Mouse (Mus musculus): ENCODE results near the gene Rps6kl1.
A peak's percentile ranks its signal among the peaks of the same experiment; 100 is the strongest.
"Not testable (repeated sequence)": the region's sequence is repeated elsewhere in the genome, so short reads cannot be mapped to it uniquely, and the experiment has no call there.

Rps6kl1 gene

DNA sequence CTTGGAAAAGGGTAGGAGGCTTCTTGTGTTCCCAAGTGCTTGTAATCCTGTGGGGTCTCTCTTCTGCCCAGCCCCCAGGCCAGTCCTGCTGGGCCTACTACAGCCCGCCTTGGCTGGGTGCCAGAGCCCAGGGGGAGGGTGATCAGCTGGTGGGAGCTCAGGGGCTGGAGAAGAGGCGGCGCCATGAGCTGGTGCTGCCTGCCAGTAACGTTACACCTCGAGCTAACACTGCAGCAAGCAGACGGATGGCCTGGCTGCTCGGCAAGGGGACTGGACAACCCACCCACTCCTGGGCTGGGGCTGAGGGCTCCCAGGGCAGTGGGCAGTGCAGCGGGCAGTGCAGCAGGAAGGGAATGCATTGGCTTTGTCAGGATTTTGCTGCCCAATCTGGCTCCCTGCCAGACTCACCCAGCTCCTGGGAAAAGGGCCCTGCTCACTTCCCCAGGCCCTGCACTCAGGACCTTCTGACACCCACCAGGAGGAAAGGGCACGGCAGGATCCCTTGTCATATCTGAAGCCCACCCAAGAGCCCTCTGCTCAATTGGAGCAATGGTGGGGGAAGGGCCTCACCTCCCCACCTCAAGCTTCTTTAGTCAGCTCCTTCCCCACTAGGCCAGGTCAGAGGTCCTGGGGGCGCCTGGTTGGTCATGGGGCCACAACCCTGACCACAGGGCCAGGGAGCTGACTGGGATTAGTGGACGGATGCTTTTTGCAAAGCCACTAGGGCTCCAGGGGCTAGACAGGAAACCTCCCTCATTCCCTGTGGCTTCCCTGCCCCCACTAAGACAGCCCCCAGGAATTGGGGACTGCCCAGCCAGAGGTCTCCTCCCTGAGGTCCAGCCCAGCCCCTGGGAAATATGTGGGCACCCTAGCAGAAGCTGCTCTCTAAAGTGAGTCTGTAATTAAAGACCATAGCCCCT, 25.1 kb upstream of the Rps6kl1 start:
- DNase-seq (ENCODE audit: low read depth, low spot score) = no peak

DNA sequence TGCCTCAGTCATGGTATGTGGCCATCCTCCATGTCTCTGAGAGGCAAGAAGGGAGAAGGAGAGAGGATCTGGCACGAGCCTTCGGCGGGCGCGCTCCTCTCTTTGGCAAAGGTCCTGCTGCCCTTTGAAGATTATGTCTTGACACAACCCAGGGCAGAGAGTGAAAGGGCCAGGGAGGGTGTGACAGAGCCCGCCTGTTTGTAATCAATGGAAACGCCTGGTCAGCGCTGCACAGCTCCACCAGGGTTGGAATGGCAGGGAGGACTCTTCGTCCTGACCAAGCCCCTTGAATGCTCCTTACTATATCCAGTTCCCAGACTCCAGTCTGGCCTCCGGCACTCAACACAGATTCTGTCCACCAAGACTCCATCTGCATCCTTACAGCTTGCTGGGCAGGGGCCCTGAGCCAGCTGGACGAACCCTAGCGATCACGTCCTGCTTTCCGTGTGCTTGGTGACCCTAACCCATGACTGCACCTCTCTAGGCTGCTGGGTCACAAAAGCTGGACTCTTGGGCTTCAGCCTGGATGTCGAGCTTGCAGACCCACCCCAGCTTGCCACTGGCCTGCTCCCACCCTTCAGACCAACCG, 24.1 kb upstream of the Rps6kl1 start:
- no peak for DNase-seq (ENCODE audit: low read depth, low spot score)

DNA sequence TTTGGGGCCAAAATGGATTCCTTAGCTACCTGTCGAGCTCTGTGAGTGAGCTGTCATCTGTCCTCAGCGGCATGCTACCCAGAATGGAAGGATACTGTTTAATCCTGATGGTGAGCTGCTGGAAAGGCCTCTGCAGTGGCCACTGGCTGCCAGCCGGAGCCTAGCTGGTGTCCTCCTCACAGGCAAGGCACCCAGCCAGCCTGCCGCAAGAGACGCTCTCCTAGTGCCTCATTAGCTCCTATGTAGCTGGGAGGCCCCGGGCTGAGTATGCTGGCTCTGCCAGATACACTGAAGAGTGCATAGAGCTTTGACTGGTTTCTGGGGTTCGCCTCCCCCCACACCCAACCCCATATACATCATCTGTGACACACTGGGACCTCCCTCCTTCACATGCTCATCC, 23.0 kb upstream of the Rps6kl1 start:
- no peak for DNase-seq (ENCODE audit: low read depth, low spot score)

DNA sequence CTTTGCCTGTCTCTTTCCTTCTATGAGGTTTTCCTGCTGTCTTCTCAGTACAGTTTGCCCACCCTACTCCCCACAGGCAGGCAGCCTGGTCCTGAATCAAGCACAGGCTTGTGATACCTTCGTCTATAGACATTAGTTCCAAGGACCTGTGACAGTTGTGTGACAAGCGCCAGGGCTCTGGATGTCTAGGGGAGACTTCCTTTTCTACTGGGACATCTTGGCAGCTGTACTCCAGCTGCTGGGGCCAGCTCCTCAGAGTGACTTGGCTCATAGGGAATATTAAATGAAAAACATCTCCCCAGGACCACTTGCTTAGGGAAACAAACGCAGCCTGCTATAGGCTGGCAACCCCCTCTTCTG, 19.9 kb upstream of the Rps6kl1 start:
- no peak for DNase-seq (ENCODE audit: low read depth, low spot score)

DNA sequence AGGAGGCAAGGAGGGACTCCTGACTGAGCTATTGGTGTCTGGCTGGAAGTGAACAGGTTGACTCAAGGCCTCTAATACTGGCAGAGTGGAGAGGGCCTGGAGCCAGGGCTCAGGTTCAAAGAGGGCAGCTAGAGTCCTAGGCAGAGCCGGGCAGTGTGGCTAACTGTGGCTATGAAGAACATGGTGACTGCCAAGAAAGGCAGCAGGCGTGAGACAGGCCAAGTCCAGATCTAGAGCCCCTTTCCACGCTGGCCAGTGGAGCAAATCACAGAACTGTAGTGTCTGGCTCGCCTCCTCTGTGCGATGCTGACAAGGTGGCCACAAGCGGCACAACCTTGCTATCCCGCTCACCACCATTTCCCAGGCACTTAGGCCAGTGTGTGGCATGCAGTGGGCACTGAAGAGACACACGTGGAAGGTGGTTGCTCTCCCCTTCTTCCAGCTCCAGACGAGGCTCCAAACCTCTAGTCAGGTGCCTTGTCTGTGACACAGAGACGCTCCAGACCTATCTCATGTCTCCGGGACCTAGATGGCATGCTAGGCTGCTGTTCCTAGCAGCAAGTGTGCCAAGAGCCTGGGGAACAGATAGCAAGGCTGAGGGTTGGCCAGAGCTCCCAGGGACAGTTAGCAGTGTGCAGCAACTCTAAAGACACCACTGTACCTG, 19.4 kb upstream of the Rps6kl1 start:
- no peak for DNase-seq (ENCODE audit: low read depth, low spot score)

DNA sequence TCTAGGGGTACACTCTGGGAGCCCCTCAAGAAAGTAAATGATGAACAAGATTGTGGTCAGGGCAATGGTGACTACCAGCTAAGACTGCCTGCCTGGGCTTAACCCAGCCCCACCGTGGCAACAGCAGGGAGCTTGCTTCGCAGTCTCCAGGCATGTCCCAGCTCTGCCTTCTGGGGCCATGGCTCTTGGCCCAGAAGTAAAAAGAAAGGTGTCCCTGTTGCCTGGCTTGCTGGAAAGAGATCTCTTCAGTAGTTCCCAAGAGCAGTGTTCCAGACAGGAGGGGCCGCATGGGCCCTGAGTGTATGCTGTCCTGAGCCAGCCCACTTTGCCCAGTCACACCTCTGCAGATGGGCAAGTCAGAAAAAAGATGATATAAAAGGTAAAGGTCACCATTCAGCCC, 18.8 kb upstream of the Rps6kl1 start:
- no peak for DNase-seq (ENCODE audit: low read depth, low spot score)

DNA sequence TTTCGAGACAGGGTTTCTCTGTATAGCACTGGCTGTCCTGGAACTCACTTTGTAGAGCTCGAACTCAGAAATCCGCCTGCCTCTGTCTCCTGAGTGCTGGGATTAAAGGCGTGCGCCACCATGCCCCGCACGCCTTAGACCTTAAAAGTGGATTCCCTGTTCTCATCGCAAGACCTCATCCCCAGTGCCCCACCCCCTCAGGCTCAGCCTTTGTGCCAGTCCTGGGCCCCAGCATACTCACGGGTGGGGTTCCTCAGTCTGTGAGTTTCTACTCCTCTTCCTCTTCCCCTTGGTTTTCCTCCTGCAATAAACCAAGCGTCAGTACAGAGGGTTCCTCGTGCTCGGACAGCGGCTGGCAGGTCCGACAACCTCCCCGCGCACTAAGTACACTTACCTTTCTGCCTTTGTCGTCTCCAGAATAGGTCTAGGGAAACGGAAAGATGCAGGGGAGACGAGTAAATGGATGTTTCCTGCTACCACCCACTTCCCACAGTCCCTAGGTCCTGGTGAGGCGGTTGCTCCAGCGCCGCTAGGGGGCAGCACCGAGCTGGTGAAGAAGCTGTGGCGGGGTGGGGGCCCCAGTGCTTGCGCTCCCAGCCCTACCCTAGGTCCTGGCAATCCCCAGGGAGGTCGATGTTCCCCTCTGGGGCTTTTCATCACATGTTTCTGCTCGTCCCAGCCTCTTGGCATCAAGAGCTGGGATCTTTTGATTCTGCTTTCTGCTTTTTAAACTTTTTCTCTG, 18.2 kb upstream of the Rps6kl1 start:
- peak; percentile 59 for DNase-seq (ENCODE audit: low read depth, low spot score)

DNA sequence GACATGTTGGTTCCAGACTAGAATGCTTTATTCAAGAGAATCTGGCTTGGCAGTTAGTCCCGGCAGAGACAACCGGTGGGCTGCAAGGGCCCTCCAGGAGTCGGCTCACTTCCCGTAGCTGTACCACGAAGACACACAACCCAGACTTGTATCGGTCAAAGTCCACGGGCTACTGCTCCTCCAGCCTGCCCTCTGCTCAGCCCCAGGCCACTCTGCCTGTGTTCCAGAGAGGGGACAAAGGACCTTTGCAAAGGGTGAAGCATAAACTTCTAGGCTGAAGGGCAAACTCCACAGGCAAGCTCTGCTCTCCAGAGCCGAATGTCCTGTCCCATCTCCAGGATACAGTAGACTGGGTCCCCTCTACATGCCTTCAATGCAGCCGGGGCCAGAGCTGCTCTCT, 15.6 kb upstream of the Rps6kl1 start:
- no peak for DNase-seq (ENCODE audit: low read depth, low spot score)

DNA sequence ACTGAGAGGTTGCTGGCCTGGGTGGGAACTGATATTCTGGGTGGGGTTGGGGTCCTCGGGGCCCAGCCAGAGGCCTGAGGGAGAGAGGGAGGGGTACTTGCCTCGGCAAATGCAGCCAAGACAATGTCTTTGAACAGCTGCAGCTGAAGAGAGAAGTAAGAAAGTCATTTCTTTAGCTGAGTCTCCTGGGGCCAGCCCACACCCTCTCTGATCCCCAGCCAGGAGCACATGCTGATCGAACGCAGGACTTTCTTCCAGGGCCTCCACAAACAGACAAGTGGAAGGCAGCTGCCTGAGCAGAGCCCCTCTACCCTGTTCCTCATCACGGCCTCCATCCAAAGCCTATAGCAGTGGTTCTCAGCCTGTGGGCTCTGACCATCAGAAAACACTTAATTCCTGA, 13.9 kb upstream of the Rps6kl1 start:
- DNase-seq (ENCODE audit: low read depth, low spot score) = no peak

DNA sequence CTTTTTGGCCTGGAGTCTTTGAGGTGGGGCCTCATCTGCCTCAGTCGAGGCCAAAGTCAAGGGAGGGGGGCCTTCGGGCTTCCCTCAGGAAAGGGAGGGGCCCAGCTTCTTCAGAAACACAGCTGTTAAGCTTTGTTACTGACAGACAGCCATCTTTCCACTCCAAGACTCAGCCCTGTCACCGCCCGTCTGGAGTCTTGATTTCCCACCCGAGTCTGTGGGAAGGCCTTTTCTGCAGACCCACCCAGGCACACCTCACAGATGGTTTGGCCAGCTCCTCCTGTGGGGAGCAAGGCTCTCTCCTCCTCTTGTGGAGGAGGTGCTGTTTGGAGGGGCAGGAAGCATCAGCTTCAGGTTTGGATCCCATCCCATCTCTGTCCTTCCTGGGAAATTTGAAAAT, 8.5 kb upstream of the Rps6kl1 start:
- DNase-seq (ENCODE audit: low read depth, low spot score) = no peak

DNA sequence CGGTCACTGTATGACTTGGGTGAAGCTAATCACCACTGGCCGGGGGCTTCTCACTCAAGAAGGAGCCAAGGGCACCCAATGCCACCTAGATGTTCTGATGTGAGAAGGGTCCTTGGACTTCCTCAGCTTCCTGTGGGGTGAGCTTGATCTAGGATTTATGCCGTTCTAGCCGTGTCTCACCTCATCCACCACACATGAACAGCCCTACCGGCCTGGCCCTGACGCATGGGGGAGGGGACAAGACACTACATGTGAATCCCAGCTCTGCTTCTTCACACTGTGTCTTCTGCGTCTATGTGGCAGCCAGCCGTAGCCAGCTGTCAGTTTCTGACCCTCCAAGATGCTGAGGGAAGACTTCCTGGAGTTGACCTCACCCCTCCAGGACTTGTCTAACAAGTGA, 7.7 kb upstream of the Rps6kl1 start:
- no peak for DNase-seq (ENCODE audit: low read depth, low spot score)

DNA sequence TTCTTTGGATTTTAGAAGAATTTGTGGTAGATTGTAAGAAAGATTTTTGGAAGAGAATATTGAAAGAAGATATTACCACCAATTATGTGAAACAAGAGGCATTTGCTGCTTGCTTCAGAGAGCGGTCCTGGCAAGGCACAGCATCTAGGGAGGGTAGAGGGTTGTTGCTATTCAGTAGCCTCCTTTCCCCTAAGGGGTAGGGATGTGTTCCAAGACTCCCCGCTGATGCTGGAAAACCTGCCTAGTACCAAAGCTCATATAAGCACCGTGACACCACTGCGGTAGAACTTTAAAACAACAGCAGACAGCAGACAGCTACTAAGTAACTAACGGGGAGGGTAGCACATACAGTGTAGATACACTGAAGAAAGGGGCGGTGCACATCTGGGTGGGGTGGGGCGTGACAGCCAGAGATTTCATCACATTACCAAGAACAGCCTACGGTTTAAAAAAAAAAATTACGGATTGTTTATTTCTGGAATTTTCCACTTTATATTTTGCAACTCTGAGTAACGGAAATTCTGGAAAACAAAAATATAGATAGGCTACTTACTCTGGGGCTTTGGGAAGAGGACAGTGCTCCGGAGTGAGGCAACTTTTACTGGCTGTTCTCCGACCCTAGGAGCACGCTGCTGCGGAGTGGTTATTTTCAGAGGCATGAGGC, 6.9 kb upstream of the Rps6kl1 start:
- no peak for DNase-seq (ENCODE audit: low read depth, low spot score)

DNA sequence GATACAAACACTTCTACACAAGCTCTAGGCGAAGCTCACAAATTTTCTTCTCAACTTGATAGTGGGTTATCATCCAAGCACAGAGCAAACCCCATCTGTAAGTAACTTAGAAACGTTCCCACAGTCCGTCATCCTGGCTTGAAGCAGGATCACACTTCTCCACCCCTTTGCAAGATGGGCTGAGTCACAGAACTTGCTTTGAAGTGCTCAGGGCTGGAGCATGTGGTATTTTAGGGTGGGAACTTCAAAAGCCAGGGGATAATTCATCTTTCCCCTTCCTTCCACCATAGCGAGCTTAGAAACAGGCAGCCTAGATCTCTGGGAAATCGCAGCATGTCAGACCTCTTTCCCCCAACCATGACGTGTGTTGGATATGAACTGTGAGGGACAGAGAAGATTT, 5.3 kb upstream of the Rps6kl1 start:
- no peak for DNase-seq (ENCODE audit: low read depth, low spot score)

DNA sequence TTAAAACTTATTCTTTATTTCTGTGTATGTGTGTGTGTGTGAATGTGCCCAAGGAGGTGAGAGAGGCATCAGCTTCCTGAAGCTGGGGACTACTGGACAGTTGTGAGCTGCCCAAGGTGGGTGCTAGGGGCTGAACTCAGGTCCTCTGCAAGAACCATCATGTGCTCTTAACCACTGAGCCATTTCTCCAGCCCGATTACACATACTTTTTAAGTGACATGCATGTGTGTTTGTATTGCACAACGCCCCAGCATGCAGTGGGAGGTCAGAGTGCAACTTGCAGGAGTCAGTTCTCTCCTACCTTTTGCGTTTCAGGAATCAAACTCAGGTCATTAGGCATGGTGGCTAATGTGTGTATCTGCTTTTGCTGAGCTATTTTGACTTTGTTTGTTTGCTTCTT, 1.9 kb upstream of the Rps6kl1 start:
- DNase-seq (ENCODE audit: low read depth, low spot score) = no peak

DNA sequence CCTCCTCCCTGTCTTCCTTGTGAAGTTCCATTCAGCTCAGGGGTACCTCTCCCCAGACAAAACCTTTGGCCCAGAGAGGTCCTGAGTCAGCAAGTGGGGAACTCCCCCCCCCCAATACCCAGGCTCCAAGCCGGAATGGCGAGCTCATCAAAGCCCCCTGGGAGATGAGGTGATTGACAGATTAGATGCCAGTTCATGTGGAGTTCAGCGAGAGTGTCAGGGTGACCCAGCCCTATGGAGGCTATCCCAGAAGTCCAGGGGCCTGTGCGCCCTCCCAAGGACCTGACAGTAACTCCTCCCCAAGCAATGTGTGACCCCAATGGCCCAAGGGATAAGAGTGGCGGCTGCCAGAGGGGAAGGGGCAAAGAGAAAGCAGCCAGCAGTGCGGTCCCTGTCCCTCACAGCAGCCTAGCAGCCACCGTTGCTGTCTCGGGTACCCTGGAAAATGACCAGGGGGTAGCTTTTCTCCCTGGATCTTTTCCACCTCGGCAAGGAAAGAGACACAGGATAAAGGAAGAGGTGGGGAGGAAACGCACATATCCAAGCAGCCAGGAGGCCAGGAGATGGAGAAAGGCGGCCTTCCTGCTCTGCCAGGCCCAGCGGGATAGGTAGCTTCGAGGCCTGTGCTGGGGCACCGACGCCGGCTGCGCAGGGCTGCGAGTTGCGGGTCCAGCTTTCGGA, 603 bp downstream of the Rps6kl1 start:
- no peak for DNase-seq (ENCODE audit: low read depth, low spot score)

DNA sequence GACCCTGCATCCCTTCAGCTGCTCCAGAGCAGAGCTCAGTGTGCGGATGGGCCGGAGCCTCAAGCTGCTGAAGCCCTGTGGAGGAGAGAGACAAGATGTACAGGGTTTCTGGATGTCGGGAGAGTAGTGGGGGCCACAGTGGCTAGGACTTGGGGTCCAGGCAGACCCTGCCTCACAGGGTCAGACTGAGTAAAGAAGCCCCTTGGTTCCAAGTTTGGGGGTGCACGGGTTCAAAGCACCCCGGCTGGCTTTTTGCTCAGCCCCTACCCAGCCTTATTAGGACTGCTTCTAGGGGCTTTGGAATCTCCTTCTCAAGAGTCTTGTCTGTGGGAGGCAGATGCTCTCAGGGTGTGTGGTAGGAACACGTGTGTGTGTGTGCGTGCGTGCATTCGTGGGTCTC, 4.2 kb downstream of the Rps6kl1 start:
- no peak for DNase-seq (ENCODE audit: low read depth, low spot score)

DNA sequence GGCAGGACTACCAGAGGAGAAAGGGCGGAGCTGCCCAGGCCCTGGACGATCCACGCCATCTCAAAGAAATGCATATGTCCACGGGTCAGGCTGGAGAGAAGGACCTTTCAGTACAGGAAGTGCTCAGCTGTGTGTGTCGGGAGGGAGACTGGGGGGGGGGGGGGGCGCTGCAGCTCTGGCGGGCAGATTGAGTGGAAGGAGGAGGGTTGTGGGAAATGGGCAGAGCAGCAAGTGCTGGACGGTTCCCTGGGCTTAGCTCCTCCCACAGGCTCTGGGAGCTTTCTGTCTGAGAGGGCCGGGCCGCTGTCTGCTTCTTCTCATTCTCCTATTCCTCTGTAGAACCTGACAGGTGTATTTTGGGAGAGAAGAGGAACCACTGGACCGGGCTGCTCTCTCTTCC, 4.7 kb downstream of the Rps6kl1 start:
- DNase-seq (ENCODE audit: low read depth, low spot score) = no peak

DNA sequence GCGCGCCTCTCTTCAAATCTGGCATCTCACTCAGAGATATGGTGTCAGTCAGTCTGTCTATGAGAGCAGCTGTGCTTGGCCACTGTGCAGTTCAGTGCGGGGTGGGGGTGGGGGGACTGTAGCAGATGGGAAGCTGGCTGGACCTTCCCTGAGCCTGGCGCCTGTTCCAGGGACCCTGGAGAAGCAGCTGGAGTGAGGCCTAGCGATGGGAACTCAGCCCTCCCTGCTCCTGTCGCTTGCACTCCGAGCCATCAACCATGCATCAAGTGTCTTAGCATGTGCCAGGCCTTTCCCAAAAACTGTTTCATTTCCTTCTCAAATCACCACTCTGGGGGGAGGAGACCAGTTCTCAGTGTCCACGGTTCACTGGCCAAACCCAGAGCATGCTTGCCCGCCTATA, 5.4 kb downstream of the Rps6kl1 start:
- DNase-seq (ENCODE audit: low read depth, low spot score) = no peak

DNA sequence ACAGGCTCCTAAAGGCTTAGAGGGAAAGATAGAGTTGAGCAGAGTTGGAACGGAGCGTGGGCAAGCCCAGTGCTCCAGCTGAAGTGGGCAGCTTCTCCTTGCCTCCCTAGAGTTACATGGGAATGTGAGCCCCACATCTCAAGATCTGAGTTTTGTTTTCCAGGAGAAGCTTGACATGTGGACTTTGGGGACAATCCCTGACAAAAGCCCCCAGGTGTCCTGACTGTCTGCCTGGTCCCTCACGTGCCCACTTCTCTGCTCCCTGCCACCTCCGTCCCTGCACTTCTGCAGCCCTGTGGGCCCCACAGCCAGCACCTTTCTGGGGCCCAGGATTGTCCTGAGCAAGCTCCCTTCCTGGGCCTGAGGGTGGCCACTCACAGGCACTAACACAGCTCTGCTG, 6.2 kb downstream of the Rps6kl1 start:
- DNase-seq (ENCODE audit: low read depth, low spot score) = no peak

DNA sequence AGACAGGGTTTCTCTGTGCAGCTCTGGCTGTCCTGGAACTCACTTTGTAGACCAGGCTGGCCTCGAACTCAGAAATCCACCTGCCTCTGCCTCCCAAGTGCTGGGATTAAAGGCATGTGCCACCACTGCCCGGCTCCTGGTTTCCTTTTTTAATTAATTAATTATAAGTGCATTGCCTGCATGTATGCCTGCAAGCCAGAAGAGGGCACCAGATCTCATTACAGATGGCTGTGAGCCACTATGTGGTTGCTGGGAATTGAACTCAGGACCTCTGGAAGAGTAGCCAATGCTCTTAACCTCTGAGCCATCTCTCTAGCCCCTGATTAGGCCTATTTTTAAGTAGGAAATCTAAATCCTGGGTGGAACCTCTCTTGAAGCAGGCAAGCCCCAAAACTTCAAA, 6.8 kb downstream of the Rps6kl1 start:
- DNase-seq (ENCODE audit: low read depth, low spot score) = not testable (repeated sequence)

DNA sequence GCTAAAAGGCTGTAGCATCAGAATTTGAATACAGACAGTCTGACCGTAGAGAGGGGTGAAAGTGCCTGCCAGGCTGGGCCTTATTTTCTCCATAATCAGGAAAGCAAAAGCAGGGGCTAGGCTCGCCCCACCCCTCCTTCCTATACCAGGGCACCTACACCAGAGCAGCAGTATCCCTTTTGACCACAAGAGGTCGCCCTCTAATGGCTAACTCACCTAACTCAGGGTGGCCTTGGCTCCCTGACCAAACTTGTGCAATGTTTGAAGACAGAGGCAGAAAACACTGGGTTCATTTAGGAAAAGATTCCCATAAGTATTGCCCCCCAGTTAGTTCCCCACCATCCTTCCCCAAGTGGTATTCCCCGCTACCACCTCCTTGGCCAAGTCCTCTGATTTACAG, 8.3 kb downstream of the Rps6kl1 start:
- DNase-seq (ENCODE audit: low read depth, low spot score) = peak; percentile 45

Data from retina, adult 2 months (tissue).